Mouse (Mus musculus) thymus, adult 18-20 months (tissue): Measurements from ENCODE around the gene Blnk.

Source experiments
- DNase-seq, 2 experiments: peaks; one replicate each; pipeline ENCODE4 v3.0.0; 2022; ENCODE audit warnings: mixed read lengths in 2 of 2

Gene Blnk

DNA sequence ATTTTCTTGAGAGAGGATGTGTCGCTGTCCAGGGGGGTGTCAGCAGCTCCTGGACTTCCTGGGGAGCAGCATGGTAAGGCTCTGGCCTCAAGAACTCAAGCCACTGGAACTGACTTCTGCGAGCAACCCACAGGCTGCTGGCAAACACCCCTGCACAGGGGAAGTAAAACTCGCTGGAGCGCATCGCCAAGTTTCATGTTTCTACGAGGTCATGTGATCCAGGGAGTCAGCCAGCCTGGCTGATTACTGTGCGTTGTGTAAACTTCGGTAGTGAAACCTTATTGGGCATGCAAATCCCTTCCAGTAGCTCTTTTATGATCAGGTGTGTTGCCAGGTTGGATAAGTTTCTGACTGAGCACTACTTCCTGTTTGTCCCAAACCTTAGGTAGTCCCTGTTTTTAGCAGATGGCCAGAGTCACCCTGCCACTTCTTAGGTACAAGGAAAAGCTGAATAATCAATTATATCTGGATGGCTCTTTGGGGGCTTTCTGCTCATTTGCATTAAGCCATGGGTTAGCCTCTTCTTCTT lies at the start of gene Blnk:
Gene Blnk, minus strand, starts transcription at position 479 of the 529 bp plus-strand sequence.
- peak; percentile 19 to 43 for DNase-seq

DNA sequence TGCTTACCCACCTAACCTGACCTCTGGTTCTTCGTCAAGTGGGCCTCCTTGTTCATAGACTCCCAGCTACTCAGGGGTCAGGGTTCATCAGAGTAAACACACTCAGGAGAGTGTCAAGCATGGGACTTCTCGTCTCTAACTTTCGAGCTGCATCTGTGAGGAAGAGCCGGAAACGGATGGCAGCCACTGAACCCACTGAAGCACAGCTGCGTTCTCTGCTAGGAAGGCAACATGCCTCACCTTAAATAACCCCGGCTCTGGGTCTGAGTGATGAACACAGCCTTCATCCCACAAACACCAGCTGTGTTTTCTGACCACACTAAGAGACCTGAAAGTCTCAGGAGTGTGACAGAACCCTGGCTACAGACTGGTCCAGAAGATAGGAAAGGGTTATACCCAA lies 44.8 kb upstream of the Blnk start:
- peak; percentile 73 to 85 for DNase-seq

DNA sequence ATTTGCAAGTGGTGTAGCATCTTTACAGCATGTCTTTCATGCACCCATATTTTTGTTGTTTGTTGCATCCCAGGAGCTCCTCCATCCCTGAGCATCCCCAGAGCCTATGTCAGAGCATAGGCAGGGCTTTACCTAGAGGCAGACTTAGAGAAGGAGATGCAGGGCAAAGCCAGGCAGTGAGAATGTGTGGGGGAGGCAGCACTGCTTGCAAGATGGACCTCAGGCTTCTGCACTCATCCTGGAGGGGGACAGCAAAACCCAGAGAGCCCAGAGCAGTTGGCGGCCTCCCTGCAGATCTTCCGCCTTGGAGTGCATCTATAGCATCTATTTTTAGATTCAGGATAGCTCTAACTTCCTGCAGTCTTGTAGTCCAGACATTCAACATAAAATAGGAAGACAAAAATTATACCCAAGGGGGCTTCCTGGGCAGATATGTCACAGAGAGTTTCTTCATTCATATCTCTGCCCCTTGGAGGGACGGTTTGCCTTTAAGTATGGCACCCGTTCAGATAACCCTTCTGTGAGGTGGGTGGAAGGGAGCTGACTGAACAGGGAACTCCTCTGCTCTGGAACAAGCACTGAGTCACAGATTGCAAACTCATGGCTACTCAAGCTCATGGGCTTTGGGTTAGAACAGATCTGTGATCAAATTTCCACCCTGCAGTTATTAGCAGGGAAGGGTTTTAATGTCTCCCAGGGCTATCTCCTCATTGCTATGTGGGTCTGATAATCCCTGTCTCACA lies 41.6 kb upstream of the Blnk start:
- DNase-seq: no peak

DNA sequence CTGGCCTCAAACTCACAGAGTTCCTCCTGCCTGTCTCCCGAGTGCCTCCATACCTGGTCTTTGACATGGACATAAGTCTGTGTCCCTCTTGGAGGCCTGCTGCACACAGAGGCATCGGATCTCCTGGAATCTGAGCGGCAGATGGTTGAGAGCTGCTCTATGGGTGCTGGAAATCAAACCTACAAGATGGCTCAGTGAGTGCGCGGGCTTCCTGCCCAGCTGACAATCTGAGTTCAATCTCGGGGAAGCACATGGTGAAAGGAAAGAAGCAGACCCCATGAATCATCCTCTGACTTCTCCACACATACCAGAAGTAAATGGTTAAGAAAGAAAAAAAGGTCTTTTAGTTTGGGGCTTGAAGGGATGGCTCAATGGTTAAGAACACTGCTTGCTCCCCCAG lies 37.5 kb upstream of the Blnk start:
- DNase-seq: no peak

DNA sequence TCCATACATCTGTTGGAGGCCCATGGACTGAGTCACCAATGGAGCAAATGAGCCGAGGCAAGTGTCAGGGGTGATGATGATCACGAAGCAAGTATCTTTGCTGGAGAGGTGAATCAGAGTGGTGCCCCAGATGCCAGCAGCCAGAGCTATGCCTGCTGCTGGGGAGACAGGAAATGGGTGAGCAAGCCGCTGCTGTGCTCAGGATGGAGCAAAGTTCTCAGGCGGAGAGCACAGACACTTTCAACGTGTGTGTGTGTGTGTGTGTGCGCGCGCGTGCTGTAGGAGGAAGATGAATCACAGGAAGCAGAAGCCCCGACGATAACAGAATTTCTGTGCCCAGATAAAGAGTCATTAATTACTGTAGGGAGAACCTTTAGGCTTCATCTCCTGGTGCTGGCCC lies 36.7 kb upstream of the Blnk start:
- peak; percentile 61 to 81 for DNase-seq

DNA sequence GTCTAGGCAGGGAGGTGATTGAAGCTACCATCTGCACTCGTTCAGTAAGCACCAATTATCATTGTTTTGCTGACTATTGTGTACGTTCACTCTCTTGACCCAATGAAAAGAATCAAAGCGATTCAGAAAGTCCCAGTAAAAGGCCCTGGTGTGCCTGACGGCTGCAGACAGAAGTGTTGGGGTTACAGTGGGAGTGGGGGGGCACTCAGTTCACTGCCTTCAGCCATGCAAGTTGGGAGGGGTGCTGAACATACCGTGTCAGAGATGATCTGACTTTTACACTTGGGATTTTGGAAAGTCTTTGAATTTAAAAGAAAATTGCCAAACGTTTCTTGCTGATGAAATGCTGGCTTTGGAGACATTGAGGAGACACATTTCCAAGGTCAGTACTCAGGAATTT lies 35.8 kb upstream of the Blnk start:
- no peak for DNase-seq

DNA sequence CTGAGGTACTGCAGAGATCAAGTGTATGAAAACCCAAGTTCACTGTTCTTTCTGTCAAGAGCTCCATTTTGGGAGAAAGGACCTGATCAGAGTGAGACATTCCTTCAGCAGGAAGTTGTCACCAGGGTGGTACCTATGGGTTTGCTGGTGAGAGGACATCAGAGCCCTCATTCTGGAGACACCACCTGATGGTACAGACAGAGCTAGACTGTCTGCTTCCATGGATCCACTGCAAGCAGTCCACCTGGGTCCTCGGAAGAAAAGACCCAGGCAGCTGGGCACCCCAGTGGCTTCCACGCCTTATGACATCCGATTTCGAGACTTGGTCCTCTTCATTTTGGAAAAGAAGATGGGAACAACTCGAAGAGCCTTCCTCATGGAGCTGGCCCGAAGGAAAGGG lies 34.9 kb upstream of the Blnk start, which contains the start of gene Dntt:
Gene Dntt, plus strand, starts transcription at position 57 of the 400 bp plus-strand sequence.
- DNase-seq: peak in 1 of 2 experiments; percentile 57

DNA sequence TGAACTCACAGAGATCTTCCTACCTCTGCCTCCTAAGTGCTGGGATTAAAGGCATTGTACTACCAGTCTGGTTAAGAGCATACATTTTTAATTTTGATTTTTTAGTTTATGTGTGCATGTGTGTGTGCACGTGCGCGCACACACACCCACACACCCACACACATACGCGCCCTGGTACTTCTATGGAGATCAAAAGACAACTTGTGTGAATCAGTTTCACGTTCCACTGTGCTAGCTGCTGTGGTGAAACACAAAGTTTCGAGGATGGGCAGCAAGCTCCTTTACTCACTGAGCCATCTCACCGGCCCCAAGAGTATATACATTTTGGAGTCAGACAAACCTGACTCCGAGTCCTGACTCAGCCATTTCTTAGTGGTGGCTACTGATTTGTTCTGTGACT lies 33.3 kb upstream of the Blnk start:
- DNase-seq: no peak

DNA sequence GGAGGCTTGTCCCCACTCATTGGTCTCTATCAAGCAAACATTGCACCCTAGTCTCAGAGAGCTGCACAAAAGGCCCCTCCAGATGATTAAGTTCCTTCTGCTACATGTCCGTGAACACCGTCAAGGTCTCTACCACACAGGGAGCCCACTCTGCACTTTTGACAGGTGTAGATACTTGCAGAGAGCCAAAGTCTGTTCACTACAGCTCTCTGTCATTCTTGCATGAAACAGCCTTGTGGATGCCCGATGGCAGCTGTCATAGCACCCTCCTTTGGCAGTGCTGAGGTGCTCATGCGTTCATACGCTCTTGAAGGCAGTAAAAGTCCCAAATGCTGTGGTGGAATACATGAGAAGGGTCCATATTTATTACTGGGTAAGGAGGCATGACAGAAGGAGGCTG lies 32.7 kb upstream of the Blnk start:
- peak in 1 of 2 experiments; percentile 62 for DNase-seq

DNA sequence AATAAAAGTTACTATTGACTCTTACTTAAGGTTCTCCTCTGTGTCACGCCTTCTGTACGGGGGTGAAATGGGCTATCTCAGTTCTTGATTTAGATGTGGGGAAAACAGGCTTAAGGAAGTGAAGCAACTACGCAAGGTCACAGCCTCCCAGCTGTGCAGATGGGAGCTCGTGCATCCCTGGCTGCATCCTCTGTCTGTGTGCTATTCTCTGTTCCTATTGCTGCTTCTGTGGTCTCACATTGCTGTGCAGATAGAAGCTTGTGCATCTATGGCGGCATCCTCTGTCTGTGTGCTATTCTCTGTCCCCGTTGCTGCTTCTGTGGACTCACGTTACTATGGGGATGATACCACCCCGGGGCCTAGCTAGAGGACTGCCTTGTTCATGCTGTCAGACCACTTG lies 32.2 kb upstream of the Blnk start:
- DNase-seq: peak in 1 of 2 experiments; percentile 58

DNA sequence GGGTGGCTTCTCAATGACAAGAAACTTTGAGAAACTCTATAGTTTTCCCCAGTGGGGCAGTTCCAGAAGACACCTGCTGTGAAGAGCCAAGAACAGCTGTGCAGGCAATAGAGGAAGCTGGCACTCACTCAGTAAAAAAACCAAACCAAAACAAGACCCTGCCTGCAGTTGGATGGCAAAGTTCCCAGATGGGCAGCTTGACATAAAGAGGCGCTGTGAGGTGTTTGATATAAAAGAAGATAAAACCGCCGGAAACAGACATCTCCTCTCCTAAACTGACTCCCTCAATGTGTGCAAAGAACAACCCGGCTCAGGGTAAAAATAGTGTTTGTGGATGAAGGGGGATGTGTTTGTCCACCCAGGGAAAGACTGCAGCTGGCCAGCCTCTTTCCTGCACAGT lies 27.9 kb upstream of the Blnk start:
- peak in 1 of 2 experiments; percentile 83 for DNase-seq

DNA sequence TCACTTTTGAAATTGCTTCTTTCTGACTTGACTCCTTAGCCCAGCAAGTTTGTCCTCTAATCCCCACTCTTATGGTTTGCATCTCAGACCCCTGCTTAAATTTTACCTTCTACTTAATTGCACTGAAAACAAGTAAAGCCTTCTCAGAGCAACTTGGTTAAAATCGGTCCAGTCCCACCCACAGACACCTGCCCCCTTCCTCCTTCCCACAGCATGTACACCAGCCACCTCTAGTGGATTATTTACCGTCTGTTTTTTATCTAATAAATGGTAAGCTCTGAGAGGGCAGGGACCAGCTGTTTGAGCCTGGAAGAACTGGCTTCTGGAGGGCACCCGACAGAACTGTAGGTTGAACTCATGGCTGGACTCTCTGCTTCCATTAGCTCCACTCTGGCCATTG lies 26.2 kb upstream of the Blnk start:
- DNase-seq: no peak

DNA sequence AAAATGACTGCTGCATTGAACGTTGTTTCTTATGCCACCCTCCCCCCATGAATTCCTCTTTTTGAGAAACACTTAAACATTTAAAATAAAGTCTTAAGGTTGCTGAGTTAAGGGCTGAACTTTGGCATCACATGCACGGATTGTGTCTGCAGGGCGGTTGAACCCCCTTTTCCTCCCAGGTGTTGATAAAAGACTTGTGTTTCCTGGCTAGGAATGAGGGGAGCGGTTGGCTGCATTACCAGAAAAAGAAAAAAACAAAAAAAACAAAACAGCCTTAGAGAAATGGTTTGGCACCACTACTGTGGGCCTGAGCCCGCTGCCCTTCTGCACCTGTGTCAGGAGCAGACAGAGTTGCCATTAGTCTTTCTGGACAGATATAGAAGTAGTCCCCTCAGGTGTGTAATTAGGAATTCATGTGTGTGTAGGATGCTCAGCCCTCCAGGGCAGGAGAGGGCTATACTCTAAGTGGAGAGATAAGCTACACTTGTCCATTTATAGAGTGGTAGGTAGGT lies 24.9 kb upstream of the Blnk start:
- peak in 1 of 2 experiments; percentile 73 for DNase-seq

DNA sequence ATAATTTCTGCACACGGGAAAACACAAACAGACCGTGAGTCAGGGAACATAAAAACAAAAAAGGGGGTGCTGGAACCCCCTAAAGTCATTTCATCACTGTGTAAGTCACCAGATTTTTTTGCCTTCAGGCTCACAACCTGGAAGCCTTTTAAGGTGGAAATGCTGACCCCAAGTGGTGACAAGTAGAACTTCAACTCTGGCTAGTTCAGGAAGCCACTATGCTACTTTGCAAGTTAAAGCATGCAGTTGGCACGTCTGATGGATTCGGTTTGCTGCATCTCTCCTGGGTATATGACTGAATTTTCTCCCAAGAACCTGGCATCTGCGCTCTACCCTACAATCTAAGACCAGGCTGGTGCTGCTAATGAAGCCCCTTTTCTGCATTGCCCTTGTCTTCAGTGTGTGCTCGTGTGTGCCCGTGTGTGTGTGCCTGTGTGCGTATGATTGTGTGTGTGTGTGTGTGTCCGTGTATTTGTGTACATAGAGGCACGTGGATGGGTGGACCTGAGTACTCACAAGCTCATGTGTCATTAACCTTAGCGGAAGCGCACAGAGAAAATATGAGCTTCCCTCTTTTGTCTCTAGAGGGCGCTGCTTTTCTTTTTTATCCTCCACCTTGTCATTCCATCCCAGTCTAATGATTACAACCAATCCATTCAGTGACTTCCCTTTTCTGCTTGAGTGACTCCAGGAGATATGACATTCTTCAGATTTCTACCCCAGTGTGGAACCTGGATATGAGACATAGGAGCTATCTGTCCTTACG lies 21.8 kb upstream of the Blnk start:
- DNase-seq: peak in 1 of 2 experiments; percentile 66

DNA sequence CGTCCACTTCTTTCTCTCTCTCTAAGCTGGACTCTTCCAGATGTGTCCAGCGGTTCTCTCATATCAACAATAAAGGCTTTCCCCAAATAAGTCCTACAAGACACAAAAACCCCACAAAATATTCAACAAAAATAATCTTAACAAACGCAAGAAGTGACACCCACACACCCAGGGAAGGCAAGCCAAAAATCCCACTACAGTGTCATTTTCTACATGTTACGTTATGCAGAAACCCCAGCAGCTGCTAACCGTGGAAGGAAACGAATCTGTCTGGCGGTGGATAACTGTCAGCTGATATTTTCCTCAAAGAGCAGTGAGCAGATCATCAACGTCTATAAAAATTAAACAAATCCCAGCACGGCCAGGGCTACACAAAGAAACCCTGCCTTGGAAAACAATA lies 19.7 kb upstream of the Blnk start:
- DNase-seq: no peak

DNA sequence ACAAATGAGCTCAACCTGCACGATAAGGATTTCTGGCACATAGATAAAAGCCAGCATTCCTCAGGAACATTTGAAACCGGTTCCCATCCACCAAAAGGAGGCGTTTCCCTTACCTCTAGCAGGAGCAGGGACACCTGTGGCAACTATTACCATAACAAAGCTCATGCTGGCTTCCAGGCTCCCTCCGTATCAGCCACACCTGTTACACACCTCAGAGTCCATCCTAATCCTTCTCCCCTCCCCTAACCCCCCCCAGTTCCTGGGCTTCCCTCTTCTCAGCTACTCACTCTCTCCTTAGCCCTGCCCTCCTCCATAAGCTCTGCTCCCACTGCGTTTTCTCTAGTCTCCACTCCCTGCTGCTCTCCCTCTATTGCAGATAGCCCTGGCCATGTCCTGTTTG lies 19.3 kb upstream of the Blnk start:
- DNase-seq: peak in 1 of 2 experiments; percentile 15

DNA sequence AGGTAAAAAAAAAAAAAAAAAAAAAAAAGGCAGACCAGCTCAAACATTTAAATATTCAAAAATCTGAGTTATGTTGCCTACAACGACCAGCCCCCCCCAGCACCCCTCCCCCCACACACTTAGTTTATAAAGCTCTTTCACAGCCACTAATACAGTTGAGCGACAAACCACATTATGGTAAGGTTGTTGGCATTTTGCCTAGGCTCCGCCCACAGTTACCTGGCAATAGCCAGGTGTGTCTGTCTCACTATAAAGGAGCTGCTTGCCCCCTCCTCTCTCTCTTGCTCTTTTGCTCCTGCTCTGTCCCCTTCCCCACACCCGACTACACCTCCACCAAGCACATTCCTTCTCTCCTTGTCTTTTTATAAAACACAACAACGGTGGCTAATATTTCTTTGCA lies 17.3 kb upstream of the Blnk start:
- no peak for DNase-seq

DNA sequence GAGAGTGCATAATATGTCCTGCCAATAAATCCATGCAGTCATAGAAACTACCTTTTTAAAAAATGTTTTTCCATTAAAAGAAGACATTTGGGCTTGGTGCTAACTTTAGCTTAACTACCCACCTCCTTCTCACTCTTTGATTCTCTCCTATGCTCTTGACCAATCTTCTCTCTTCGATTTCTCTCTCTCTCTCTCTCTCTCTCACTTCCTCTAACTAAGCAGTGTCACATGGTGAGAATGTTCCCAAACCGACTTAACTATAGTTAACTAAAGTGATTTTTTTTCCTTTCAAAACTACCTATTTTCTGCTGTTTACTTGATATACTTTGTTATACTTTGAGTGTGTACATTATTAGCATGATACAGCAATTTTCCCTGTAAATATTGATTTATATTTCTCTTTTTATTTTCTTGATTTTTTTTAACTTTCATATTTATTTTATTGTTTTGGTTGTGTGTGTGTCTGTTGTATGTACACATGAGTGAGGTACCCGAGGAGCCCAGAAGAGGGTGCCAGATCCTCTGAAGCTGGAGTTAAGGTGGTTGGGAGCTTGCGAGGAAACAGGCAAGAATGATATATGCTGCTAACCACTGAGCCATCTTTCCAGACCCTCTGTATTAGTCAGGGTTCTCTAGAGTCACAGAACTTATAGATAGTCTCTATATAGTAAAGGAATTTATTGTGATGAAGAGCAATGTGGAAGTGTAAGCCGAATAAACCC lies 14.5 kb upstream of the Blnk start:
- no peak for DNase-seq

DNA sequence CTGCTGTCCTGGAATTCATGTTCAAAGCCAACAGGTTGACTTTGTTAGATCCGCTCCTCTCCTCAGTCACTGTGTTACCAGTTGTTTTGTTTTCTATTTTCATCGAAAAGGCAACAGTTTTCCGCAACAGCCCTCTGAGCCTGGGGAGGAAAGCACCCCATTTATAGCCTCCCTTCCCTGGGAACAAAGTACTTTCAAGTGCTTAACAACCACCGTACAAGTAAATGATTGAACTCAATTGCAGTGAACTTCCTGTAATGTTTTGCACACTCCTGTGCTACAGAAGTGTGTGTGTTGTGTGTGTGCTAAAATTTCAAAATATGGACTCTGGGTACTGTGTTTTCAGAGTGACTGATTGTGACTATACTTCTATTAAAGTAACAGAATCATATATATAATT lies 13.4 kb upstream of the Blnk start:
- DNase-seq: no peak

DNA sequence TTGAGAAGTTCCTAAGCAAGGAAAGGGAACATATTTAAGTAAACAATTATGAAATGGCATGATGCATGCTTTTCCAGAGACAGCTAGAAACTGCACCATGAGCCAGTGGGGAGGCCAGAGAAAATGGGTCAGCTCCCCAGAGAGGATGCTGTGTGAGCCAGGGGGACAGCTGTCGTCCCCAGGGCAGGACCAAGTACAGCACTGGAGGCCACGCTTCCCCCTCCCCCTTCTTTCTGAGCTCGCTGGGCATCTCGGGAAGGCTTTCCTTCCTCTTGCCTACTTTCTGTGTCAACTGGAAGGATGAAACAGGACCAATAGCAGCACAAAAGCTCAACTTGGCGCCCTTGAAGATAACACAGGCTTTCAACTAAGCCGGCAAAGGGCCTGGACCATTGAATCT lies 13.0 kb upstream of the Blnk start:
- DNase-seq: no peak

DNA sequence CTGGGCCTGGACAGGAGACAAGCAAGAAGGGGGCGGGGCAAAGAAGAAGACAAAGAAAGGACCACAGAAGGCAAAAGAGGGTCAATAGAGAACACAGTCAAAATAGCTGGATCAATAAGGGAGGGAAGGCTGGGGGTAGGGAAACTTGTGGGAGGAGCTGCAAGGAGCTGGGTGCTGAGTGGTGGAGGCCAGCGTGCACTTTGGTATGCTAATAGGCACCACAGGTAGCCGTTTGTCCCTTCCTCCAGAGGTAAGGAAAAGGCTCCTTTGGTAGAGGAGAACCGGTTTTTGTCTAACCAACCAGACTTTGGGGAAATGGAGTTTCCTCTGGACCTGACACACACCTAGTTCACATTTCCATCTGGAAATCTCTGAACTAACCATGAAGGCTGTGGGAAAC lies 12.3 kb upstream of the Blnk start:
- DNase-seq: no peak

DNA sequence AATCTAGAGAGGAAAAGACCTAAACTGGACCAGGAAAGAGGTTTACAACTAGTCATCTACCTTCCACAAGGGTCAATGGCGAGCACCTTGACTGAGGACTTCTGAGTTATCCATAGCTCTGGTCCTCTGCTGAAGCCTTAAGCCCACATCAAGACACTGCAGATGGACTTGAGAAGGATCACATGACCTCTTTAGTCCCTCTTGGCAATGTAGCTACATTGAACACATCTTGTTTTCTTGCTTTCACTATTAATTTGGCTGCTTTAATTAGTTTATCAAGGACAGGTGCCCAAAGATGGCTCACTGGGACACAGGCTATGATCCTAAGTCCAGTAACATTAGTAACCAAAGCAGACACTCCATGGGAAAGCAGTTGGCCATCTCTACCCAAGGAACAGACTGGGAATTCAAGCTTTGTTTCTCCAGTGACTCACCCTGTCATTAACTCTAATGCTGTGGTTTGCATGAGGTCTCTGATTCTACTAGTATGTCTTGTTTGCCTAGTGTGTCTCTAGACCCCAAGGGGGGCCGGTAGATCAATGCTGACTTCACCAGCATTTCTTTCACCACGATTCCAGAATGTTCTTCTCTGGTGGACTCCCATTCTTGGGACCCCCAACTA lies 9.5 kb upstream of the Blnk start:
- DNase-seq: no peak

DNA sequence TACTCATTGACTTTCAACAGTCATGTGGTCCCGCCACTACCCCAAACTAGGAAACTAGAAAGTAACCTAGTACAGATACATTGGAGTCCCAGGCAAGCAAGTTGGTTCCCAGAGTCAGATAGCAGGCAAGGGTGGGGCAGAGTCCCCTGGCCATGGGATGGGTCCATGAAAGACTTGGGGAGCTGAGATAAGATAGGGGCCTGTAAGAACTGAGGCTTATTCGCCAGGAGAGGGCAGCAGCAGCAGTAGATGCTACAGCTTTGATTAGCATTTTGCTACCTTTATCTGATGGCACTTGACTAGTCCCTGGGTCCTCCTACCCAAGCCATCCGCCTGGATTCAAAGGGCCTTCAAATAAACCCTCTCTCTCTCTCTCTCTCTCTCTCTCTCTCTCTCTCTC lies 5.2 kb upstream of the Blnk start:
- no peak for DNase-seq
